Mouse (Mus musculus): ENCODE data around the gene Wwc1. TPM values are rescaled to one million over a fixed set of nuclear protein-coding genes. Genes with fewer than 3 reads are reported as not detected.

Gene Wwc1
- polyA plus RNA-seq, 1 experiment from 2014 or later = 7.2 TPM

GRCm38 (mm10) chr11:35963554-35963953 is 16.8 kb downstream of the Wwc1 start:
- no peak for ATAC-seq (ENCODE audit: low read depth)
- Histone ChIP-seq H3K27ac (ENCODE audit: low read depth, low read length) (no peak overlapping the region), H3K4me2 (ENCODE audit: low read depth, low read length) (no peak overlapping the region), H3K4me1 (ENCODE audit: control insufficient read depth, insufficient read depth, low read length) (no peaks in the 10 kb centered on the region), H3K9me3 (ENCODE audit: control insufficient read depth, low read length) (no peaks in the 10 kb centered on the region), H3K9ac (replicated peaks; ENCODE audit: low read depth, low read length) (no peak overlapping the region), H3K36me3 (ENCODE audit: control insufficient read depth, insufficient read depth, low read length) (no peaks in the 10 kb centered on the region), H3K27me3 (ENCODE audit: control insufficient read depth, insufficient read depth, low read length) (no peaks in the 10 kb centered on the region), H3K4me3 (ENCODE audit: low read depth, low read length) (no peak overlapping the region)
- WGBS = 56% methylated on average over 2 of the region's 2 CpGs

- Histone ChIP-seq H3K4me2 (ENCODE audit: low read depth, low read length) (no peak overlapping the region), H3K9ac (replicated peaks; ENCODE audit: low read depth, low read length) (no peak overlapping the region), H3K4me1 (ENCODE audit: control insufficient read depth, insufficient read depth, low read length) (no peaks in the 10 kb centered on the region), H3K4me3 (ENCODE audit: low read depth, low read length) (no peak overlapping the region), H3K27ac (ENCODE audit: low read depth, low read length) (no peak overlapping the region), H3K27me3 (ENCODE audit: control insufficient read depth, insufficient read depth, low read length) (no peaks in the 10 kb centered on the region), H3K9me3 (ENCODE audit: control insufficient read depth, low read length) (no peaks in the 10 kb centered on the region), H3K36me3 (ENCODE audit: control insufficient read depth, insufficient read depth, low read length) (no peaks in the 10 kb centered on the region)
- no peak for ATAC-seq (ENCODE audit: low read depth)
- WGBS = 100% methylated on average over 2 of the region's 2 CpGs
Measured at GRCm38 (mm10) chr11:35962431-35962830, 17.9 kb downstream of the Wwc1 start.

GRCm38 (mm10) chr11:35959270-35959669 is 21.1 kb downstream of the Wwc1 start:
- no peak overlapping the region for H3K4me3 ChIP-seq (ENCODE audit: low read depth, low read length)
- no peak for ATAC-seq (ENCODE audit: low read depth)
- H3K4me2 ChIP-seq (ENCODE audit: low read depth, low read length) = no peak overlapping the region
- no peak overlapping the region for H3K27ac ChIP-seq (ENCODE audit: low read depth, low read length)
- no peak overlapping the region for H3K9ac ChIP-seq (replicated peaks; ENCODE audit: low read depth, low read length)
- 93% methylated on average over 3 of the region's 3 CpGs for WGBS
- H3K4me1 ChIP-seq (ENCODE audit: control insufficient read depth, insufficient read depth, low read length) = no peaks in the 10 kb centered on the region
- H3K36me3 ChIP-seq (ENCODE audit: control insufficient read depth, insufficient read depth, low read length) = no peaks in the 10 kb centered on the region
- H3K27me3 ChIP-seq (ENCODE audit: control insufficient read depth, insufficient read depth, low read length) = no peaks in the 10 kb centered on the region
- no peaks in the 10 kb centered on the region for H3K9me3 ChIP-seq (ENCODE audit: control insufficient read depth, low read length)

GRCm38 (mm10) chr11:35955572-35955971 is 24.8 kb downstream of the Wwc1 start:
- H3K4me2 ChIP-seq (ENCODE audit: low read depth, low read length) = no peak overlapping the region
- 64% methylated on average over 3 of the region's 3 CpGs for WGBS
- H3K4me1 ChIP-seq (ENCODE audit: control insufficient read depth, insufficient read depth, low read length) = no peaks in the 10 kb centered on the region
- no peak overlapping the region for H3K9ac ChIP-seq (replicated peaks; ENCODE audit: low read depth, low read length)
- ATAC-seq (ENCODE audit: low read depth) = no peak
- no peaks in the 10 kb centered on the region for H3K9me3 ChIP-seq (ENCODE audit: control insufficient read depth, low read length)
- H3K4me3 ChIP-seq (ENCODE audit: low read depth, low read length) = no peak overlapping the region
- H3K27me3 ChIP-seq (ENCODE audit: control insufficient read depth, insufficient read depth, low read length) = no peaks in the 10 kb centered on the region
- H3K27ac ChIP-seq (ENCODE audit: low read depth, low read length) = no peak overlapping the region
- H3K36me3 ChIP-seq (ENCODE audit: control insufficient read depth, insufficient read depth, low read length) = no peaks in the 10 kb centered on the region

- H3K9me3 ChIP-seq (ENCODE audit: control insufficient read depth, low read length) = no peaks in the 10 kb centered on the region
- no peak overlapping the region for H3K9ac ChIP-seq (replicated peaks; ENCODE audit: low read depth, low read length)
- no peak for ATAC-seq (ENCODE audit: low read depth)
- H3K4me1 ChIP-seq (ENCODE audit: control insufficient read depth, insufficient read depth, low read length) = 0 out of 2 replicates have a peak, but pooled peaks cover 4% of the 10 kb centered on the region
- H3K27me3 ChIP-seq (ENCODE audit: control insufficient read depth, insufficient read depth, low read length) = no peaks in the 10 kb centered on the region
- no peaks in the 10 kb centered on the region for H3K36me3 ChIP-seq (ENCODE audit: control insufficient read depth, insufficient read depth, low read length)
- H3K27ac ChIP-seq (ENCODE audit: low read depth, low read length) = no peak overlapping the region
- no peak overlapping the region for H3K4me3 ChIP-seq (ENCODE audit: low read depth, low read length)
- WGBS = 91% methylated on average over 4 of the region's 4 CpGs
- H3K4me2 ChIP-seq (ENCODE audit: low read depth, low read length) = no peak overlapping the region
Measured at GRCm38 (mm10) chr11:35953179-35953578, 27.1 kb downstream of the Wwc1 start.

- no peak overlapping the region for H3K4me2 ChIP-seq (ENCODE audit: low read depth, low read length)
- H3K4me3 ChIP-seq (ENCODE audit: low read depth, low read length) = no peak overlapping the region
- no peaks in the 10 kb centered on the region for H3K27me3 ChIP-seq (ENCODE audit: control insufficient read depth, insufficient read depth, low read length)
- H3K36me3 ChIP-seq (ENCODE audit: control insufficient read depth, insufficient read depth, low read length) = no peaks in the 10 kb centered on the region
- 61% methylated on average over 4 of the region's 4 CpGs for whole genome bisulfite sequencing
- H3K4me1 ChIP-seq (ENCODE audit: control insufficient read depth, insufficient read depth, low read length) = 0 out of 2 replicates have a peak, but pooled peaks cover 4% of the 10 kb centered on the region
- no peak overlapping the region for H3K9ac ChIP-seq (replicated peaks; ENCODE audit: low read depth, low read length)
- ATAC-seq (ENCODE audit: low read depth) = no peak
- H3K27ac ChIP-seq (ENCODE audit: low read depth, low read length) = no peak overlapping the region
- no peaks in the 10 kb centered on the region for H3K9me3 ChIP-seq (ENCODE audit: control insufficient read depth, low read length)
Measured at GRCm38 (mm10) chr11:35951727-35952065, 28.6 kb downstream of the Wwc1 start.

- Histone ChIP-seq H3K4me2 (ENCODE audit: low read depth, low read length) (no peak overlapping the region), H3K27me3 (ENCODE audit: control insufficient read depth, insufficient read depth, low read length) (no peaks in the 10 kb centered on the region), H3K9ac (replicated peaks; ENCODE audit: low read depth, low read length) (no peak overlapping the region), H3K27ac (ENCODE audit: low read depth, low read length) (no peak overlapping the region), H3K36me3 (ENCODE audit: control insufficient read depth, insufficient read depth, low read length) (no peaks in the 10 kb centered on the region), H3K4me1 (ENCODE audit: control insufficient read depth, insufficient read depth, low read length) (0 out of 2 replicates have a peak, but pooled peaks cover 4% of the 10 kb centered on the region), H3K4me3 (ENCODE audit: low read depth, low read length) (no peak overlapping the region), H3K9me3 (ENCODE audit: control insufficient read depth, low read length) (no peaks in the 10 kb centered on the region)
- 82% methylated on average over 15 of the region's 15 CpGs for WGBS
- no peak for ATAC-seq (ENCODE audit: low read depth)
Measured at GRCm38 (mm10) chr11:35951058-35951726, 29.1 kb downstream of the Wwc1 start.

GRCm38 (mm10) chr11:35950466-35950865 is 29.9 kb downstream of the Wwc1 start:
- WGBS = 89% methylated on average over 7 of the region's 7 CpGs
- Histone ChIP-seq H3K27me3 (ENCODE audit: control insufficient read depth, insufficient read depth, low read length) (no peaks in the 10 kb centered on the region), H3K36me3 (ENCODE audit: control insufficient read depth, insufficient read depth, low read length) (no peaks in the 10 kb centered on the region), H3K4me2 (ENCODE audit: low read depth, low read length) (no peak overlapping the region), H3K9ac (replicated peaks; ENCODE audit: low read depth, low read length) (no peak overlapping the region), H3K4me1 (ENCODE audit: control insufficient read depth, insufficient read depth, low read length) (0 out of 2 replicates have a peak, but pooled peaks cover 4% of the 10 kb centered on the region), H3K27ac (ENCODE audit: low read depth, low read length) (no peak overlapping the region), H3K9me3 (ENCODE audit: control insufficient read depth, low read length) (no peaks in the 10 kb centered on the region), H3K4me3 (ENCODE audit: low read depth, low read length) (no peak overlapping the region)
- ATAC-seq (ENCODE audit: low read depth) = no peak

GRCm38 (mm10) chr11:35950011-35950410 is 30.3 kb downstream of the Wwc1 start:
- H3K9me3 ChIP-seq (ENCODE audit: control insufficient read depth, low read length) = no peaks in the 10 kb centered on the region
- H3K9ac ChIP-seq (replicated peaks; ENCODE audit: low read depth, low read length) = no peak overlapping the region
- no peaks in the 10 kb centered on the region for H3K27me3 ChIP-seq (ENCODE audit: control insufficient read depth, insufficient read depth, low read length)
- 0 out of 2 replicates have a peak, but pooled peaks cover 4% of the 10 kb centered on the region for H3K4me1 ChIP-seq (ENCODE audit: control insufficient read depth, insufficient read depth, low read length)
- no peak overlapping the region for H3K27ac ChIP-seq (ENCODE audit: low read depth, low read length)
- no peak for ATAC-seq (ENCODE audit: low read depth)
- no peak overlapping the region for H3K4me3 ChIP-seq (ENCODE audit: low read depth, low read length)
- no peak overlapping the region for H3K4me2 ChIP-seq (ENCODE audit: low read depth, low read length)
- WGBS = 91% methylated on average over 3 of the region's 3 CpGs
- no peaks in the 10 kb centered on the region for H3K36me3 ChIP-seq (ENCODE audit: control insufficient read depth, insufficient read depth, low read length)

Measured in neural tube, embryonic 14.5 days (tissue).